Mouse (Mus musculus): ENCODE results near the gene Slc2a3. TPM values are rescaled to one million over a fixed set of nuclear protein-coding genes. Genes with fewer than 3 reads are reported as not detected.

Gene Slc2a3
- polyA plus RNA-seq, 1 experiment, result 12.8 TPM

GRCm38 (mm10) chr6:122711455-122711854 is 90.0 kb downstream of the Slc2a3 start:
- 69% methylated on average over 2 of the region's 2 CpGs for WGBS
- DNase-seq, result no peak
- Histone ChIP-seq H3K27me3 (ENCODE audit: control insufficient read depth, insufficient read depth, low read length) (no peaks in the 10 kb centered on the region; the same call in 1 of the 2 replicates), H3K4me3 (ENCODE audit: control insufficient read depth, insufficient read depth, low read length) (no peak overlapping the region), H3K36me3 (ENCODE audit: control insufficient read depth, insufficient read depth, low read length) (no peaks in the 10 kb centered on the region), H3K4me1 (replicated peaks; ENCODE audit: control insufficient read depth, insufficient read depth, low read length) (no peaks in the 10 kb centered on the region), H3K27ac (ENCODE audit: control insufficient read depth, insufficient read depth, low read length) (no peak overlapping the region)
- TF ChIP-seq POLR2A (IDR thresholded peaks at IDR 0.05; ENCODE audit: control insufficient read depth, extremely low read depth, insufficient read depth, low read length, poor library complexity), result no peak
- TF ChIP-seq CTCF (IDR thresholded peaks at IDR 0.05; ENCODE audit: borderline replicate concordance, control insufficient read depth, extremely low read depth, insufficient read depth, low read length, poor library complexity), result no peak

GRCm38 (mm10) chr6:122708826-122709225 is 92.6 kb downstream of the Slc2a3 start:
- H3K4me3 ChIP-seq (ENCODE audit: control insufficient read depth, insufficient read depth, low read length), result no peak overlapping the region
- no peaks in the 10 kb centered on the region for H3K4me1 ChIP-seq (replicated peaks; ENCODE audit: control insufficient read depth, insufficient read depth, low read length)
- H3K27ac ChIP-seq (ENCODE audit: control insufficient read depth, insufficient read depth, low read length), result no peak overlapping the region
- WGBS, result 52% methylated on average over 4 of the region's 4 CpGs
- TF ChIP-seq POLR2A (IDR thresholded peaks at IDR 0.05; ENCODE audit: control insufficient read depth, extremely low read depth, insufficient read depth, low read length, poor library complexity) (no peak), CTCF (IDR thresholded peaks at IDR 0.05; ENCODE audit: borderline replicate concordance, control insufficient read depth, extremely low read depth, insufficient read depth, low read length, poor library complexity) (no peak)
- H3K36me3 ChIP-seq (ENCODE audit: control insufficient read depth, insufficient read depth, low read length), result no peaks in the 10 kb centered on the region
- H3K27me3 ChIP-seq (ENCODE audit: control insufficient read depth, insufficient read depth, low read length), result no peaks in the 10 kb centered on the region
- DNase-seq, result no peak

GRCm38 (mm10) chr6:122707036-122707800 is 94.2 kb downstream of the Slc2a3 start, which contains the start of gene Nanog:
TSS of gene Nanog (plus strand) at chr6:122707489.
- 50% methylated on average over 12 of the region's 12 CpGs for WGBS
- DNase-seq, result no peak

GRCm38 (mm10) chr6:122706337-122706840 is 95.1 kb downstream of the Slc2a3 start:
- WGBS, result 86% methylated on average over 12 of the region's 12 CpGs
- Histone ChIP-seq H3K4me1 (replicated peaks; ENCODE audit: control insufficient read depth, insufficient read depth, low read length) (no peaks in the 10 kb centered on the region), H3K27me3 (ENCODE audit: control insufficient read depth, insufficient read depth, low read length) (no peaks in the 10 kb centered on the region), H3K4me3 (ENCODE audit: control insufficient read depth, insufficient read depth, low read length) (no peak overlapping the region), H3K36me3 (ENCODE audit: control insufficient read depth, insufficient read depth, low read length) (no peaks in the 10 kb centered on the region), H3K27ac (ENCODE audit: control insufficient read depth, insufficient read depth, low read length) (no peak overlapping the region)
- no peak for DNase-seq
- no peak for TF ChIP-seq CTCF (IDR thresholded peaks at IDR 0.05; ENCODE audit: borderline replicate concordance, control insufficient read depth, extremely low read depth, insufficient read depth, low read length, poor library complexity)
- no peak for TF ChIP-seq POLR2A (IDR thresholded peaks at IDR 0.05; ENCODE audit: control insufficient read depth, extremely low read depth, insufficient read depth, low read length, poor library complexity)

More at GRCm38 (mm10) chr6:122707036-122707800, 94.2 kb downstream of the Slc2a3 start, which contains the start of gene Nanog:
- H3K27me3 ChIP-seq (ENCODE audit: control insufficient read depth, insufficient read depth, low read length), result no peaks in the 10 kb centered on the region
- no peak within 1 kb of the TSS for H3K27ac ChIP-seq (ENCODE audit: control insufficient read depth, insufficient read depth, low read length)
- no peak within 1 kb of the TSS for H3K4me3 ChIP-seq (ENCODE audit: control insufficient read depth, insufficient read depth, low read length)
- H3K36me3 ChIP-seq (ENCODE audit: control insufficient read depth, insufficient read depth, low read length), result no peaks in the 10 kb centered on the region
- no peaks in the 10 kb centered on the region for H3K4me1 ChIP-seq (replicated peaks; ENCODE audit: control insufficient read depth, insufficient read depth, low read length)
- TF ChIP-seq POLR2A (IDR thresholded peaks at IDR 0.05; ENCODE audit: control insufficient read depth, extremely low read depth, insufficient read depth, low read length, poor library complexity) (no peak), CTCF (IDR thresholded peaks at IDR 0.05; ENCODE audit: borderline replicate concordance, control insufficient read depth, extremely low read depth, insufficient read depth, low read length, poor library complexity) (no peak)

- DNase-seq, result no peak
- no peak overlapping the region for H3K27ac ChIP-seq (ENCODE audit: control insufficient read depth, insufficient read depth, low read length)
- no peaks in the 10 kb centered on the region for H3K4me1 ChIP-seq (replicated peaks; ENCODE audit: control insufficient read depth, insufficient read depth, low read length)
- 54% methylated on average over 1 of the region's 1 CpGs for WGBS
- no peaks in the 10 kb centered on the region for H3K27me3 ChIP-seq (ENCODE audit: control insufficient read depth, insufficient read depth, low read length)
- H3K4me3 ChIP-seq (ENCODE audit: control insufficient read depth, insufficient read depth, low read length), result no peak overlapping the region
- H3K36me3 ChIP-seq (ENCODE audit: control insufficient read depth, insufficient read depth, low read length), result no peaks in the 10 kb centered on the region
- TF ChIP-seq CTCF (IDR thresholded peaks at IDR 0.05; ENCODE audit: borderline replicate concordance, control insufficient read depth, extremely low read depth, insufficient read depth, low read length, poor library complexity), result no peak
Measured at GRCm38 (mm10) chr6:122703706-122704105, 97.7 kb downstream of the Slc2a3 start.

- H3K27me3 ChIP-seq (ENCODE audit: control insufficient read depth, insufficient read depth, low read length), result no peaks in the 10 kb centered on the region
- WGBS, result 64% methylated on average over 6 of the region's 6 CpGs
- no peaks in the 10 kb centered on the region for H3K4me1 ChIP-seq (replicated peaks; ENCODE audit: control insufficient read depth, insufficient read depth, low read length)
- DNase-seq, result no peak
- no peaks in the 10 kb centered on the region for H3K36me3 ChIP-seq (ENCODE audit: control insufficient read depth, insufficient read depth, low read length)
- H3K27ac ChIP-seq (ENCODE audit: control insufficient read depth, insufficient read depth, low read length), result no peak overlapping the region
- TF ChIP-seq CTCF (IDR thresholded peaks at IDR 0.05; ENCODE audit: borderline replicate concordance, control insufficient read depth, extremely low read depth, insufficient read depth, low read length, poor library complexity) (no peak), POLR2A (IDR thresholded peaks at IDR 0.05; ENCODE audit: control insufficient read depth, extremely low read depth, insufficient read depth, low read length, poor library complexity) (no peak)
- no peak overlapping the region for H3K4me3 ChIP-seq (ENCODE audit: control insufficient read depth, insufficient read depth, low read length)
Measured at GRCm38 (mm10) chr6:122703251-122703650, 98.2 kb downstream of the Slc2a3 start.

All from thymus, adult 2 months (tissue).